Mouse (Mus musculus) spleen, adult 2 months (tissue): Measurements from ENCODE around the gene Rad51ap1. TPM values are rescaled to one million over a fixed set of nuclear protein-coding genes. Genes with fewer than 3 reads are reported as not detected.

ENCODE experiments used
- DNase-seq, 2 experiments: peaks; one replicate each; pipeline versions ENCODE4 v3.0.0 to v3.0.0-alpha.2; 2012 to 2021; ENCODE audit warnings: low spot score in 2 of 2, low read depth in 1 of 2
- H3K27ac ChIP-seq: fragments of 200-500 bp; 2 replicates; pipeline ENCODE4 v1.5.1; 2012; ENCODE audit warnings: low read length, inconsistent platforms; ENCODE audit not compliant: insufficient read depth
- H3K27me3 ChIP-seq: fragments of 200-500 bp; 2 replicates; pipeline ENCODE4 v1.6.1; 2012; ENCODE audit warnings: mild to moderate bottlenecking, moderate library complexity, low read length, inconsistent platforms; ENCODE audit not compliant: control insufficient read depth, insufficient read depth
- H3K36me3 ChIP-seq: fragments of 200-500 bp; 2 replicates; pipeline ENCODE4 v1.6.1; 2012; ENCODE audit warnings: mild to moderate bottlenecking, low read length, inconsistent platforms; ENCODE audit not compliant: control insufficient read depth, insufficient read depth
- H3K4me1 ChIP-seq: fragments of 200-500 bp; 2 replicates; pipeline ENCODE4 v1.6.1; 2011; ENCODE audit warnings: inconsistent platforms; ENCODE audit not compliant: control insufficient read depth, insufficient read depth, insufficient read length
- H3K4me3 ChIP-seq: fragments of 200-500 bp; 2 replicates; pipeline ENCODE4 v1.5.1; 2011; ENCODE audit warnings: mild to moderate bottlenecking, inconsistent platforms; ENCODE audit not compliant: insufficient read depth, insufficient read length; ENCODE audit errors: extremely low read depth
- CTCF ChIP-seq: fragments of 200-500 bp; IDR thresholded peaks from 2 replicates; pipeline ENCODE4 v1.5.1; 2011; ENCODE audit warnings: mild to moderate bottlenecking, inconsistent platforms; ENCODE audit not compliant: insufficient read depth, insufficient read length, insufficient replicate concordance; ENCODE audit errors: extremely low read depth
- POLR2A ChIP-seq: fragments of 200-500 bp; IDR thresholded peaks from 2 replicates; pipeline ENCODE4 v1.6.1; 2011; ENCODE audit warnings: low read depth, low read length, inconsistent platforms
- WGBS: fragments of 180-500 bp; shearing (Covaris S2); methylation state at CpG from one replicate; pipeline ENCODE4 v1.1.7; 2018; 5-methylcytosine and 5-hydroxymethylcytosine counted together
- polyA plus RNA-seq: library from polyadenylated mRNA; depleted of rRNA; stranded (reverse); fragments of >200 nt; gene quantifications from 2 replicates; pipeline ENCODE4 v1.2.3, GENCODE M21; 2012; rRNA removed

The Rad51ap1 gene
- polyA plus RNA-seq: 3.2 and 4.1 TPM in 2 replicates

GRCm38 (mm10) chr6:126939487-126940171 is at the start of gene Rad51ap1, which contains the start of gene D6Wsu163e:
TSS of gene Rad51ap1 (minus strand) at chr6:126939587.
TSS of gene D6Wsu163e (plus strand) at chr6:126939962.
- under 1% methylated on average over 33 of the region's 33 CpGs for WGBS
- DNase-seq: peak; percentile 93
- H3K27ac ChIP-seq: peak within 1 kb of the TSS; percentile 21
- no peak for TF ChIP-seq POLR2A
- TF ChIP-seq CTCF: no peak
- H3K4me1 ChIP-seq: peaks cover 7% of the 10 kb centered on the region
- peak within 1 kb of the TSS; percentile 80 for H3K4me3 ChIP-seq
- H3K36me3 ChIP-seq: peaks cover 14% of the 10 kb centered on the region
- no peaks in the 10 kb centered on the region for H3K27me3 ChIP-seq

- TF ChIP-seq CTCF (no peak), POLR2A (no peak)
- Histone ChIP-seq H3K36me3 (peaks cover 7% of the 10 kb centered on the region), H3K27ac (no peak overlapping the region), H3K4me3 (no peak overlapping the region), H3K4me1 (no peaks in the 10 kb centered on the region), H3K27me3 (no peaks in the 10 kb centered on the region)
- DNase-seq: no peak
- WGBS: 12% methylated on average over 5 of the region's 5 CpGs
Measured at GRCm38 (mm10) chr6:126981539-126982234, 42.3 kb upstream of the Rad51ap1 start.

DNA sequence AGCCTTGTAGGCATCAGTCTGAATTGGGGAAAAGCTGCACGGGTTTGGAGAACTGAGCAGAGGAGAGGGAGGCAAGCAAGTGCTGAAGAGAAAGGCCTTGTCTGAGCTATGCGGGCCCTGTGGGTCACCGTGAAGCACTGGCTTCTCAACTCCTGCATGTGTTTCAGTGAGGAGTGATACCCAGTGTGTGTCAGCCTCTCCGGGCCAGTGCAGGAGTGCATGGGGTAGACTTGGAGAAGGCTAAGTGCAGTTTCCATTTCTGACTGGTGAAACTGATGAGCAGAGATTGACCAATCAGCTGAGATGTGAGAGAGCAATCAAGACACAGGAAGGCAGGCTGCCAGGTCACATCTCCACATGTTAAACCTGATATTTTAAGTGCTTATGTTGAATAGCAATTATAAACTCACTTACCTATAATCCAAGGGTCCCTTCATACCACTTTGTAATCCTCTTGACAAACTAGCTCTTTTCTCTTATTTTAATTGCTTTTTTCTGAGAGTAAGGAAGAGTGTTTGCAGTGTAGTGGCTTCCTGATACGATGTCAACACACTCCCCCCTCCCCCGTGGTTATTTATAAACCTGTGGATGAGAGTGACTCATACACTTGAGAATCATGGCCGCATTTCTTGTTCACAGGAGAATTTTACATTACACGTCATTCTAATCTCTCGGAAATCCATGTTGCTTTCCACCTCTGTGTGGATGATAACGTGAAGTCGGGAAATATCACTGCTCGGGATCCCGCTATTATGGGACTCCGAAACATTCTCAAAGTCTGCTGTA is 27.0 kb upstream of the Rad51ap1 start:
- Histone ChIP-seq H3K4me1 (no peaks in the 10 kb centered on the region), H3K4me3 (no peak overlapping the region), H3K36me3 (peaks cover 39% of the 10 kb centered on the region), H3K27me3 (no peaks in the 10 kb centered on the region), H3K27ac (no peak overlapping the region)
- DNase-seq: no peak
- 83% methylated on average over 14 of the region's 14 CpGs for WGBS
- TF ChIP-seq CTCF (no peak), POLR2A (no peak)

DNA sequence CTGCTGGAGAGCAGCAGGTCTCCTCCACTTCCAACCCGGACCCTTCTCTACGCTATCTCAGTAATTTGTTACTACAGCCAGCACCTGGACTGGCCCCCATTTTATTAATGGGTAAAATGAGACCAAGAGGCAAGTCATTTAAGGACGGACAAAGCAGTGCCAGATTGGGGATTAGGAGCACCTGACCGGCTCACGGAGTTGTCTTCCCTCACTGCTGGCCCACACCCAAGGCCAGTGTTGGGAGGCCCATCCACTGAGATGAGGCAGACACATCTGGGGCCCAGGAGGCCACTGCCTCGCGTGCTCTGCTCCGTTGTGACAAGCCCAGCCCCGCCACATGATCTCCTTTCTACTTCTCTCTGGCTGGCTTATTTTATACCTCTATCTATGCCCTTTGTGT is 24.0 kb upstream of the Rad51ap1 start:
- Histone ChIP-seq H3K4me3 (no peak overlapping the region), H3K4me1 (no peaks in the 10 kb centered on the region), H3K27ac (no peak overlapping the region), H3K36me3 (peaks cover 37% of the 10 kb centered on the region), H3K27me3 (no peaks in the 10 kb centered on the region)
- no peak for DNase-seq
- TF ChIP-seq CTCF (no peak), POLR2A (no peak)
- WGBS: 93% methylated on average over 9 of the region's 9 CpGs

DNA sequence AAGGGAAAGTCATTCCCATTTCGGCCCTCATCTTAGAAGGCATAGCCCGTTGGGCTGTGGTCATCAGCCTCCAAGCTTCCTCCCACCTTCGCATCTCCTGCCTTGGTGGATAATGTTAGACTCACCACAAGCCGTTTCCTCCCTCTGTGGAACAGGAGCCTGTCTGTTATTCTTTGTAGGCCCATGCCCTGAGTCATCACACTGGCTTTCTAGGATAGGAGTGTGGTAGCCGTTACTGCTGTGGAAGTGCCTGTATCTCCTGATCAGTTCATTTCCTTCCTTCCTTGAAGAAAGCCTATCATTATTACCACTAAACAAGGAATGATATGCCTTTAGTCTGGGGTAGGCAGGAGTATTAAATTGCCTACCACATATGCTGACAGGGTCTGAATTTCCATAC is 23.3 kb upstream of the Rad51ap1 start:
- Histone ChIP-seq H3K27ac (no peak overlapping the region), H3K27me3 (no peaks in the 10 kb centered on the region), H3K4me3 (no peak overlapping the region), H3K36me3 (peaks cover 34% of the 10 kb centered on the region), H3K4me1 (no peaks in the 10 kb centered on the region)
- TF ChIP-seq POLR2A: no peak
- TF ChIP-seq CTCF: no peak
- no peak for DNase-seq
- WGBS: 87% methylated on average over 5 of the region's 5 CpGs

- Histone ChIP-seq H3K36me3 (peaks cover 35% of the 10 kb centered on the region), H3K27me3 (no peaks in the 10 kb centered on the region), H3K4me3 (no peak overlapping the region), H3K27ac (no peak overlapping the region), H3K4me1 (no peaks in the 10 kb centered on the region)
- TF ChIP-seq POLR2A (no peak), CTCF (no peak)
- 95% methylated on average over 8 of the region's 8 CpGs for WGBS
- DNase-seq: no peak
Measured at GRCm38 (mm10) chr6:126961371-126962018, 22.1 kb upstream of the Rad51ap1 start.
